Mouse (Mus musculus): ENCODE results near the gene Ltb4r1.
"Not testable (repeated sequence)": the region's sequence is repeated elsewhere in the genome, so short reads cannot be mapped to it uniquely, and the experiment has no call there.

Gene Ltb4r1

GRCm38 (mm10) chr14:55745861-55746237, 19.9 kb upstream of the Ltb4r1 start:
- in situ Hi-C loops (cut with MboI, MseI), result no loop called here

DNA sequence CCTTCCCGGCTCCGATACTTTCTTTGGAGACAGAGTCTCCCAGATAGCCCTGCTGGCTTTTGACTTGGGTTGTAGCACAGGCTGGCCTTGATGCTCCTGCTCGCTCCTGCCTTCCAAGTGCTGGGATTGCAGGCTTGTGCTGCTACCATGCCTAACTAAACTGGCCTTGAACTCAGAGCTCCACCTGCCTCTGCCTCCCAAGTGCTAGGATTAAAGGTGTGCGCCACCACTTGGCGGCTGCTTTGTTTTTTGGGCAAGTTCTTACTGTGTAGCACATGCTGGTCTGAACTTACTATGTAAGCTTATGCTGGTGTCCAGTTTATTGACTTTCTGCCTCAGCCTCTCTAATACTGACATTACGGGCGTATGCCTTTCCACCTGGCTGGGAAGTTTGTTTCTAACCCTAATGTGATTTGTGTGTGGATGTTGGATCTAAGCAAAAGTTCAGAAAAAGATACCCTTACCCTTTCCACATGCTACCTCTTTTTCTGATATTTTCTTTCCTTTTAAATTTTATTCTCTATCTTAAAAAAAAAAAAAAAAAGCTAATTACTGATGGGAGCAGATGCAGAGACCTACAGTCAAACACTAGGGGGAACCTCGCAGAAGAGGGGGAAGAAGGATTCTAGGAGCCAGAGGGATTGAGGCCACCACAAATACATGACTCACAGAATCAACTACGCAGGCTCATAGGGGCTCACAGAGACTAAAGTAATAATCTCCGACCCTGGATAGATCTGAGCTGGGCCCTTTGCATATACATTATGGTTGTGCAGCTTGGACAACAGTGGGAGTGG, 18.5 kb upstream of the Ltb4r1 start:
- in situ Hi-C loops (cut with MboI, MseI), result no loop called here

GRCm38 (mm10) chr14:55757566-55757965, 8.2 kb upstream of the Ltb4r1 start:
- in situ Hi-C loops (cut with MboI, MseI), result no loop called here

DNA sequence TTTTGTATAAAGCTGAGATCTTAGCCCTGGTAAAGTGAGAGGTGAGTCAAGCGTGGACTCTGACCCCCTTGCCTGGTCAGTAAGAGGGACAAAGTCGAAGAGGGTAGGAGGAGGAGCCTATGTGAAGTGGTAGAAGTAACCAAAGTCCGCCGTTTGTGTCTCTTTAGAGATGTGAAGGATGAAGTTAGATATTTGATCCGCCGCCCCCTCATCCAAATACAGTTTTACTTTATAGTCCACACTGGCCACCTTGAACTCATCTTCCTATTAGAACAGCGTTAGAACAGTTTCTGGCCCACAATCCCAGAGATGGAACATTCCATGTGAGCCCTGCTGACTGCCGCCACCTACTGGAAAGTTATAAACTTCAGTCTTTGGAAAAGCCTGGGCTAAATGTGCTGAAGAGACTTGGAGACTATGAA, 7.4 kb upstream of the Ltb4r1 start, which contains the start of gene Cideb:
Gene Cideb, minus strand, starts transcription at position 96 of the 422 bp plus-strand sequence.
- in situ Hi-C loops (cut with MboI, MseI), result no loop called here

DNA sequence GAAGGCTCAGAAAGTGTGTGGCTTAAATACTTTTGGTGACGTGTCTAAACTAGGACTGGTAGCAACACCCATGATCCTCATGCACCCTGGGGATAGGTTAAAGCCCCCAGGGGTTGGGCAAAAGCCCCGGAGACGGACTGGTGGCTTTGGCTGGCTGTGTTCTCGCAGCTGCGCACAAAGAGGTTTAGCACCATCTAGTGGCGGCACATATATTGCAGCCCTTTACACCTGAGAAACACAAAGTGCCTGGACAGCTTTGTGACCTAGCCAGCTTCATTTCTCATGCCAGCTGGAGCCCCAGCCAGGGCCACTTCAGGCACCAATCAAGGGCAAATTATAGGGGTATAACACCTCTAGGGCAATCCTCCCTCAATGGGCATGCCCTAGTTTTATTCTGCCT, 5.6 kb upstream of the Ltb4r1 start:
- in situ Hi-C loops (cut with MboI, MseI), result not testable (repeated sequence)

GRCm38 (mm10) chr14:55761163-55761562, 4.6 kb upstream of the Ltb4r1 start, which contains the start of gene Ltb4r2:
Ltb4r2 (plus strand) TSS chr14:55761428.
- in situ Hi-C loops (cut with MboI, MseI), result no loop called here

DNA sequence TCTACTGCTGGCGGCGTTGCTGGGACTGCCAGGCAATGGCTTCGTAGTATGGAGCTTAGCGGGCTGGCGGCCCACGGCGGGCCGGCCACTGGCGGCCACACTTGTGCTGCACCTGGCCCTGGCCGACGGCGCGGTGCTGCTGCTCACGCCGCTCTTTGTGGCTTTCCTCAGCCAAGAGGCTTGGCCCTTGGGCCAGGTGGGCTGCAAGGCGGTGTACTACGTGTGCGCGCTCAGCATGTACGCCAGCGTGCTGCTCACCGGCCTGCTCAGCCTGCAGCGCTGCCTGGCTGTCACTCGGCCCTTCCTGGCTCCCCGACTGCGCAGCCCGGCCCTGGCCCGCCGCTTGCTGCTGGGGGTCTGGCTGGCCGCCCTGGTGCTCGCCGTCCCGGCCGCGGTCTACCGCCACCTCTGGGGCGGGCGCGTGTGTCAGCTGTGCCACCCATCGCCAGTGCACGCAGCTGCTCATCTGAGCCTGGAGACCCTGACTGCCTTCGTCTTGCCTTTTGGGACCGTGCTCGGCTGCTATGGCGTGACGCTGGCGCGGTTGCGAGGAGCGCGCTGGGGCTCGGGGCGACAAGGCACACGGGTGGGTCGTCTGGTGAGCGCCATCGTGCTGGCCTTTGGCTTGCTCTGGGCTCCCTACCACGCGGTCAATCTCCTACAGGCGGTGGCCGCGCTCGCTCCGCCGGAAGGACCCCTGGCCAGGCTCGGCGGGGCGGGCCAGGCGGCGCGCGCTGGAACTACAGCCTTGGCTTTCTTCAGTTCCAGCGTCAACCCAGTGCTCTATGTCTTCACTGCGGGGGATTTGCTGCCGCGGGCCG, 3.6 kb upstream of the Ltb4r1 start:
- in situ Hi-C loops (cut with MboI, MseI), result no loop called here

DNA sequence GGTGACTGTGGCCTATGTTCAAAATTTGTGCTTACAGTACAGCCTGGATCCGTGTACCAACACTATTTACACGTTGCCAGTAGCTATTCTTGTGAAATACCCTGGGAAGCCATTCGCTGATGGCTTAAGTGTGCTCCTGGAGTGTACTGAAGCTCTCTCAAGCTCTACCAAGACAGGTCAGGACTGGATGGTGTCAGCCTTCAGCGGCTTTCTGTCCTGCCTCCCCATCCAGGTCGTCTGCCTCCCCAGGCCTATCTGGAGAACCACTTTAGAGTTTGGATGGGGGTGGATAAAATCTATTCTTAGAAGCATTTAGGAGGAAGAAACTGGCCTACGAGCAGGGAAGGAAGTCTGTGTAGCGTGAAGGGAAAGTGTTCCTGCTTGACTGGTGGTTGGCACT, 2.6 kb upstream of the Ltb4r1 start:
- in situ Hi-C loops (cut with MboI, MseI), result no loop called here

DNA sequence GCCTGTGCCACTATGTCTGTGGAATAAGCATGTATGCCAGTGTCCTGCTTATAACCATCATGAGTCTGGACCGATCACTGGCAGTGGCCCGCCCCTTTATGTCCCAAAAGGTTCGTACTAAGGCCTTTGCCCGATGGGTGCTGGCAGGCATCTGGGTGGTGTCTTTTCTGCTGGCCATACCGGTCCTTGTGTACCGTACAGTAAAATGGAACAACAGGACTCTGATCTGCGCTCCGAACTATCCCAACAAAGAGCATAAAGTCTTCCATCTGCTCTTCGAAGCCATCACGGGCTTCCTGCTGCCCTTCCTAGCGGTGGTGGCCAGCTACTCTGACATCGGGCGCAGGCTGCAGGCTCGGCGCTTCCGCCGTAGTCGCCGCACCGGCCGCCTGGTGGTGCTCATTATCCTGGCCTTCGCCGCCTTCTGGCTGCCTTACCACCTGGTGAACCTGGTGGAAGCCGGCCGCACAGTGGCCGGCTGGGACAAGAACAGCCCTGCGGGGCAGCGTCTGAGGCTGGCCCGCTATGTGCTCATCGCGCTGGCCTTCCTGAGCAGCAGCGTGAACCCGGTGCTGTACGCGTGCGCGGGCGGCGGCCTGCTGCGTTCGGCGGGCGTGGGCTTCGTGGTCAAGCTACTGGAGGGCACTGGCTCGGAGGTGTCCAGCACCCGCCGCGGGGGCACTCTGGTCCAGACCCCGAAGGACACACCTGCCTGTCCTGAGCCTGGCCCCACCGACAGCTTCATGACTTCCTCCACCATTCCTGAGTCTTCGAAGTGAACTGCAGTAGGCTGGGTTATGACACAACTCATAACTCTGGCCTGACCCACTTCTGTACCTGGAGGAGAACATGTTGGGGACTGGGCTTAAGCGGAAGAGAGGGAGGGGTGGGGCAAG, 2.0 kb downstream of the Ltb4r1 start:
- in situ Hi-C loops (cut with MboI, MseI), result no loop called here

DNA sequence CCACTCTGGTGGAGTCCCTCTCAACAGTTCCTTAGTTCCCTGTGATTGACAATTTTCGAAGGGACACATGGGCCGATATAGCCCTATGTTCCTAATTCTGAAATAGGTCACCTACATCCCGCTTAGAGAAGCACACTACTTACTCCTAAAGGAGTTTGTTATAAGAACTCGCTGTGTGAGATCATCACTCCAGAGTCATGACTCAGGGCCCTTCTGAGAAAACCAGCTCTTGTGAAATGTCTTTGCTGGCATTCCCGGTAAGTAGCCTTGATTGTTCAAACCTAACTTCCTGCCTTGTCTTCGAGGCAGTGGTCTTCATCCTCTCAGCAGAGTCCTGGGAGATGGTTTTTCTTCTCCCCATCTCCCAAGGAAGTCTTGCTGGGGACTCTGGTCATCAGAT, 2.8 kb downstream of the Ltb4r1 start:
- in situ Hi-C loops (cut with MboI, MseI), result no loop called here

- in situ Hi-C loops (cut with MboI, MseI), result no loop called here
Observed at GRCm38 (mm10) chr14:55769087-55769703, 3.4 kb downstream of the Ltb4r1 start.

DNA sequence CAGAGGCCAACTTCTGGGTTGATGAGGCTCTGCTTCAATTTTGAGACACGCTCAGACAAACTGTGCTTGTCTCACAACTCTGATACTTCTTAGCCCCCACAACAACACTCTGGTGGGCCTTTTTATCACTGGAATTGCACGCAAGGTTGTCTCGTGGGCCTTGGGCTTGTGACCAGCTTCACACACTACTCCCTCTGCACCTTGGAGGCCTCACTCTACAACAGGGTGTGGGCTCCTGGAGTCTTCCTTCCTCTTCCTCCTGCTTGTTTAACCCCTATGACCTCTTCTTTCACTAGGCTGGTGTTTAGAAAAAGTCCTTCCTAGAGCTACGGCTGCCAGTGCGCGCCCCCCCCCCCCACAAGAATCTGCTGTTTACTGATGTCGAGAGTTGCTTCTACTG, 10.9 kb downstream of the Ltb4r1 start:
- in situ Hi-C loops (cut with MboI, MseI), result no loop called here

- in situ Hi-C loops (cut with MboI, MseI), result no loop called here
Observed at GRCm38 (mm10) chr14:55777176-55777575, 11.4 kb downstream of the Ltb4r1 start.

- in situ Hi-C loops (cut with MboI, MseI), result no loop called here
Observed at GRCm38 (mm10) chr14:55777806-55778205, 12.0 kb downstream of the Ltb4r1 start.

DNA sequence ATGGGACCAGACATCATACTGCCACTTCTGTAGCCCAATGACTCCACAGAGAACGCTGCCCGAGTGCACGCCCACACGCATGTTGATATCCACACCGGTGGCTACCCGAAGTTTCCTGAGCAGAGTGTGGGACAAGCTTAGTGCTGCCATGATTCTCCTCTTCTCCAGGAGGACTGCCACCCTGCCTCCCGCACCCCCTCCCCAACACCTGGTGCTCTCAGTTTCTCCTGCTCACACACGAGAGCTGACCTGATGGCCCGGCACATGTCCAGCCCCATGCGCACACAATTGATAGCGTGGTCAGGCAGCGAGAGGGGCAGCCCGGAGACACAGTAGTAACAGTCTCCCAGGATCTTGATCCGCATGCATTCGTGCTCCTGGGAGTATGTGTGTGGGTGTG, 12.9 kb downstream of the Ltb4r1 start:
- in situ Hi-C loops (cut with MboI, MseI), result no loop called here

GRCm38 (mm10) chr14:55779656-55780055, 13.9 kb downstream of the Ltb4r1 start:
- in situ Hi-C loops (cut with MboI, MseI), result no loop called here

DNA sequence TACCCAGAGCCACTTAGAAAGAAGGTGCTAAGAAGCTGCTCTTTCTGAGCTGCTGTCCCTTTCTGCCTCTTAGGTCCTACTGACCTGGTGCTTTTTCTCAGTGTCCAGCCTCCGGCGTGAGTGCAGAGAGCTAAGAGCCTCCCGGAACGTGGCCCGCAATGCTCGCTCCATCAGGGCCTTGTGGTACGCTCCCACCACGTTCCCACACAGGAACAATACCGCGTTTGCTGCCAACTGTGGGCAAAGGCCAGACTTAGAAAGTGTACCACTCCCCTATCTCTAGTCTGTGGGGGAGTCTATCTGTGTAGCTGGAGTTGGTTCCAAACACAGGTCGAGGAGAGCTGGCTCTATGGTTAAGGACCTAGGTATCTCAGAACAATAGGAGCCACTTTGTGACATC, 15.0 kb downstream of the Ltb4r1 start:
- in situ Hi-C loops (cut with MboI, MseI), result no loop called here

- in situ Hi-C loops (cut with MboI, MseI), result no loop called here
Observed at GRCm38 (mm10) chr14:55781310-55781709, 15.5 kb downstream of the Ltb4r1 start.

DNA sequence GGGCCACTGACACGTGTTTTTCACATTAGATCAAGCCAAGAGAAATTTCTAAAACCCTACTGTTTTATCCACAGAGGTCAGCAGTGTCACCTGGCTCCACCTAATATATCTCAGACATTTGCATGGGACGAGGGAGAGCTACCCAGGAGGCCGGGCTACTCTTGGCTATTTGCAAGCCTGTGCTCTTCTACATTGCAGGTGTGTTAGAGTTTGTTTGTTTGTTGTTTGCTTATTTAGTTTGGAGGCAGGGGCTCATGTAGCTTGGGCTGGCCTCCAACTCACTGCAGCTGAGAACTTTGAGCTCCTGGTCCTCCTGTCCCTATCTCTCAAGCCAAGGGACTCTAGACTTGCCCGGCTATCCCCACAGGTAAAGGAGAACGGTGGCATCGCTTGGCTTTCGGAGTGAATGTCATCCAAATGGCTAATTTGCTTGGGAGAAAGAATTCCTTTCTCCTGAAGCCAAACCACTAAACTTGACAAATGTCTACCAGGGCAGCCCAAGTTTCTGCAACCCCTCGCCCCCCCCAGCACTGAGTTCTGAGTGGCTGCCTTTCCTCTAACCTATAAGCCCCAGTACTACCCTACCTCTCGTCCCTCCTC, 16.7 kb downstream of the Ltb4r1 start:
- in situ Hi-C loops (cut with MboI, MseI), result no loop called here

DNA sequence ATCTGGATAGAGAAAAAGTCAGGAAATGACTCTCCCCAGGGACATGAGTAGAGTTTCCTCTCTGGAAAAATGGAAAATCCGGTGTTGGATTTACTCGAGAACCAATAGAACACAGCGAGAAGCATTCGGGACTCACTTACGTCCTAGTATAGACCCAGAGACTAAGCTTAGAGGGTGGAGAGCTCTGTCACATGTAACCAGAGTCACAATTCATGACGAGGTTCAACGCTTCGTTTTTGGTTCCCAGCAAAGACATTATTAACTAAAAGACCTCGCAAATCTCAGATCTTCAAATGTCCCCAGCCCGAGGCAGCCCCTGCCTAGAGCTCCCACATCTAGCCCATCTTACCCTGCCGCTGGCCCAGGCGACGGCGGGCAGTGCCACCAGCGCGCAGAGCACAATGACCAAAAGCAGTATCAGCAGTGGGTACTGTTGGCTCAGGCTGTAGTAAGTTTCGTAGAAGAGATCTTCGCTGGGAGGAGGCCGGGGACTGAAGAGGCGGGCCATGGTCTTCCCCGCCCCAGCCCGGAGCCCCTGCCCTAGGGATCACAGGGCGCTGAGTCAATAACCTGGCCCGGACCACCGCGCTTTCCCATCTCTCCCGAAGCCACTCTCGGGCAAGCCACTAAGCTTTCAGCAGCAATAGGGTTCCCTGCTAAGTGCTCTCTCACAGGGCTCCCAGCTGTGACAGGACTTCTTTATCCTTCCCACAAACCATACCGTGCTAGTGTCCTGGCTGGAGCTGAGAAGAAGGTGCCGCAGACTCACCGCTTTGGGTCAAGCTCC, 17.6 kb downstream of the Ltb4r1 start:
- in situ Hi-C loops (cut with MboI, MseI), result no loop called here
